25 mouse cellular contexts compared by ENCODE assay signal in the genomic region with DNA sequence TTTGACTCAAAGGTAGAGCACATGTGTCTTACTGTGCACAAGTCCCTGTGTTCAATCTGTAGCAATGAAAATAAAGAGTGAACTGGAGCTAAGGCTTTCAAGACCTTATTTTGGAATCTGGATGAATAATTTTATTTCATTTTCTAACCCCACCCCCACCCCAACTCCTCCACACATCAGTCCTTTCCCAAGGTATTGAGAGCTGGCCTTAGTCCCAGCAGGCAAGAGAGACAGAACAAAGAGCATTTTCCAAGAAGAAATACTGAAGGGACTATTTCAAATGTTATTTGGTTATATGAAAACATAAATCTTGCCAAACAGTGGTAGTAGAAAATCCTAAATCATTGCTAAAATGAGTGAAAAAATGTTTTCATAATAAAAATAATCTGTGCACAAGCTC. TPM values are rescaled to one million over a fixed set of nuclear protein-coding genes. Genes with fewer than 3 reads are reported as not detected.
DNase-seq lines count a peak whose midpoint lies in the region; ATAC-seq and TF ChIP-seq lines count a peak whose summit lies in the region.
"Had no signal": no experiment of that assay in that cellular context is flagged by ENCODE, and none has a peak within 500 bp of the region (broad histone marks: within the 10 kb centered on the region; RNA-seq: fewer than 3 reads in every experiment).

No protein-coding gene starts in this region.

- no peaks in the 10 kb centered on the region for H3K4me1 ChIP-seq in hindbrain, postnatal 0 days (ENCODE audit: insufficient read depth, low read length)

- no peaks in the 10 kb centered on the region for H3K36me3 ChIP-seq in hindbrain, postnatal 0 days (ENCODE audit: insufficient read depth, low read length)
- H3K36me3 ChIP-seq: G1E had no signal

- H3K27ac ChIP-seq in hindbrain, postnatal 0 days, result no peak overlapping the region

- DNase-seq in NIH3T3 (ENCODE audit: low read depth) (peak; percentile 30), adipocyte (ENCODE audit: low spot score) (peak; percentile 78)
- DNase-seq in fibroblast of lung, adult 2 months (ENCODE audit: low read depth), result peak; percentile 67
- DNase-seq in urinary bladder, postnatal 14 days (ENCODE audit: low spot score), result no peak
- no peak for DNase-seq in hindbrain, postnatal 0 days (ENCODE audit: low spot score)
- DNase-seq: adrenal gland, adult 2 months; adrenal gland, adult 8-10 months; adrenal gland, postnatal 10 days; adrenal gland, postnatal 14 days; adrenal gland, postnatal 25 days; adrenal gland, postnatal 36 days; B cell, adult 2 months; cerebellum, adult 11 months; cerebellum, adult 11-12 months; cerebellum, adult 18-20 months; cerebellum, adult 2 months; cerebellum, adult 8-10 months; cerebellum, adult 9-10 months had no signal

- H3K27me3 ChIP-seq in hindbrain, postnatal 0 days (ENCODE audit: insufficient read depth, low read length), result no peaks in the 10 kb centered on the region
- H3K27me3 ChIP-seq: CH12.LX had no signal

- ATAC-seq in CD4-positive, CD25-positive, alpha-beta regulatory T cell, adult 4 months, result no peak
- no peak for ATAC-seq in hindbrain, postnatal 0 days
- ATAC-seq: activated CD4-positive, CD25-positive, alpha-beta regulatory T cell, adult 4 months; Patski had no signal

- no peak overlapping the region for H3K4me3 ChIP-seq in hindbrain, postnatal 0 days (ENCODE audit: low read length)

- TF ChIP-seq CTCF in hindbrain, postnatal 0 days (IDR thresholded peaks at IDR 0.05; ENCODE audit: low read depth), result no peak

- no peak overlapping the region for H3K9ac ChIP-seq in hindbrain, postnatal 0 days (replicated peaks; ENCODE audit: low read length)

- no peak overlapping the region for H3K4me2 ChIP-seq in hindbrain, postnatal 0 days (ENCODE audit: low read depth, low read length)

- H3K9me3 ChIP-seq in hindbrain, postnatal 0 days (ENCODE audit: low read length), result no peaks in the 10 kb centered on the region; the same call in 1 of the 2 replicates
- H3K9me3 ChIP-seq: G1E had no signal

RNA-seq across cellular contexts. Expression of a gene that starts 38.0 kb away (rescaled TPM):
- not detected for polyA plus RNA-seq in CD4-positive, CD25-positive, alpha-beta regulatory T cell, adult 4 months (2017; shearing (Covaris generic))
- total RNA-seq in hindbrain, postnatal 0 days (2014; rRNA removed), result 0.36 and 0.58 TPM in 2 replicates
- 0.15 and 0.16 TPM in 2 replicates for polyA plus RNA-seq in hindbrain, postnatal 0 days (2015; fragmentation: Nextera tagmentation; extraction: Ambion mirVana)
- total RNA-seq: adrenal gland, adult 8-10 months; adrenal gland, postnatal 25 days; CH12.LX; MEL had no signal
- polyA plus RNA-seq: adrenal gland, adult 2 months; C2C12; G1E; Patski had no signal

Comparison
In these comparisons a context has a peak if more than half of its experiments do, and no peak if none do; other contexts are left out.
1. DNase-seq: peak in NIH3T3 (single experiment), adipocyte (single experiment) and fibroblast of lung, adult 2 months (single experiment); none in urinary bladder, postnatal 14 days (single experiment) and hindbrain, postnatal 0 days (single experiment).